Mouse (Mus musculus) hindbrain, embryonic 14.5 days (tissue): Measurements from ENCODE around the gene Ly6g6e. TPM values are rescaled to one million over a fixed set of nuclear protein-coding genes. Genes with fewer than 3 reads are reported as not detected.
"Not testable (repeated sequence)": the region's sequence is repeated elsewhere in the genome, so short reads cannot be mapped to it uniquely, and the experiment has no call there.

Experiments used
- ATAC-seq: fragments of 200-750 bp; cut with Nextera tagmentation; 2 replicates; pipeline ENCODE4 v1.8.0; 2017; ENCODE audit warnings: moderate number of reproducible peaks, mild to moderate bottlenecking, moderate TSS enrichment, moderate library complexity; ENCODE audit not compliant: low FRiP score
- DNase-seq: peaks from one replicate; pipeline ENCODE4 v3.0.0-alpha.2; 2015; ENCODE audit warnings: low spot score
- H3K27ac ChIP-seq: fragments of 300-500 bp; sonication (generic); 2 replicates; pipeline ENCODE4 v1.5.1; 2014; ENCODE audit warnings: mild to moderate bottlenecking, moderate library complexity
- H3K27me3 ChIP-seq: fragments of 300-500 bp; sonication (generic); 2 replicates; pipeline ENCODE4 v1.6.1; 2014; ENCODE audit warnings: mild to moderate bottlenecking, low read length, mixed read lengths; ENCODE audit not compliant: control insufficient read depth, insufficient read depth
- H3K36me3 ChIP-seq: fragments of 300-500 bp; sonication (generic); replicated peaks from 2 replicates; pipeline ENCODE4 v1.6.1; 2014; ENCODE audit not compliant: control insufficient read depth, insufficient read depth
- H3K4me1 ChIP-seq: fragments of 300-500 bp; sonication (generic); replicated peaks from 2 replicates; pipeline ENCODE4 v1.6.1; 2014; ENCODE audit warnings: antibody characterized with exemption, low read length, mixed read lengths; ENCODE audit not compliant: control insufficient read depth, insufficient read depth
- H3K4me2 ChIP-seq: fragments of 300-500 bp; sonication (generic); replicated peaks from 2 replicates; pipeline ENCODE4 v1.6.1; 2014; ENCODE audit warnings: mild to moderate bottlenecking, moderate library complexity
- H3K4me3 ChIP-seq: fragments of 300-500 bp; sonication (generic); replicated peaks from 2 replicates; pipeline ENCODE4 v1.5.1; 2014; ENCODE audit warnings: mild to moderate bottlenecking, low read length
- H3K9ac ChIP-seq: fragments of 300-500 bp; sonication (generic); 2 replicates; pipeline ENCODE4 v1.6.1; 2014
- H3K9me3 ChIP-seq: fragments of 300-500 bp; sonication (generic); 2 replicates; pipeline ENCODE4 v1.6.1; 2016; ENCODE audit warnings: low read length; ENCODE audit not compliant: control insufficient read depth
- WGBS: fragments of 180-500 bp; shearing (Covaris S2); extraction: QIAGEN DNeasy Blood & Tissue Kit; methylation state at CpG from one replicate; pipeline ENCODE4 v1.1.7; 2014; 5-methylcytosine and 5-hydroxymethylcytosine counted together
- polyA plus RNA-seq: library from polyadenylated mRNA; unstranded; fragments of >200 nt; fragmentation: Nextera tagmentation; extraction: Ambion mirVana; gene quantifications from 2 replicates; pipeline ENCODE4 v1.2.1, GENCODE M21; 2014

Ly6g6e gene
- not detected in 2 replicates for polyA plus RNA-seq

DNA sequence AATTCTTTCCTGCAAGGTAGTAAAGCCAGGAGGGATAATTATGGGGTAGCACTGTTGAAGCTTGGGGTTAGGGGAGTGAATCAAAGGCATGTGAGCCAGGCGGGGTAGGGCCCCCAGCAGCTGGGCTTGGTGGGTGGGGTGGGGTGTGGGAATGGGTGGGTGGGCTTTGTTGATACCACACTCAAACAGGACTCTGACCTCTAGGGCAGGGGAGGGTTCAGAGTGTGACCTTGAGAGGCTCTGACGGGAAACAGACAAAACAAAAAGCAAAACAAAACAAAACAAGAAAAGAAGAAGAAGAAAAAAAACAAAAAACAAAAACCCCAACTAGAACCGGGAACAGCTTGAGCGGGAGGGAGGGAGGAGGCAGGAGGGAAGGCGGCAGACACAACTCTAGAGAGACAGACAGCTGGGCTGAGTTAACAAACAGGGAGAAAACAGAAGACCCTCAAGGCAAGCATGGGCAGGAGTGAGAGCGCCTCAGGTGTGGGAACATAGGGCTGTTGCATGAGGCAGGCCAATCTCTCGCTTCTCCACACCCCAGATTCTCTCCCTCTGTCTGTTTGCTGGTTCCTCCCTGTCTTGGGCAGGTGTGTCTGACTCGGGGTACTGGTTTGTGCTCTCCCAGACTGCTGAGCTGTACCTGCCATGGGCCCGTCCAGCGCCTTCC, at the start of gene Ly6g6e:
Gene Ly6g6e, plus strand, starts transcription at position 396 of the 670 bp plus-strand sequence.
- no peak within 1 kb of the TSS; the same call in 1 of the 2 replicates for H3K9ac ChIP-seq
- H3K4me3 ChIP-seq: peak within 1 kb of the TSS; percentile 6; the same call in 1 of the 2 replicates
- H3K36me3 ChIP-seq: no peaks in the 10 kb centered on the region
- no peaks in the 10 kb centered on the region for H3K27me3 ChIP-seq
- no peak for DNase-seq
- no peak for ATAC-seq
- peak within 1 kb of the TSS; percentile 38 for H3K4me2 ChIP-seq
- no peaks in the 10 kb centered on the region for H3K9me3 ChIP-seq
- 42% methylated on average over 10 of the region's 10 CpGs for WGBS
- no peak within 1 kb of the TSS for H3K27ac ChIP-seq
- H3K4me1 ChIP-seq: 0 out of 2 replicates have a peak, but pooled peaks cover 5% of the 10 kb centered on the region

- WGBS: 24% methylated on average over 13 of the region's 13 CpGs
- H3K4me2 ChIP-seq: 0 out of 2 replicates have a peak within 1 kb of the TSS, but pooled peaks have one; percentile 2
These were observed 49.2 kb upstream of the Ly6g6e start, which contains the start of gene Sapcd1 for GRCm38 (mm10) chr17:35027277-35028068. Sapcd1 (minus strand) TSS chr17:35028016.

DNA sequence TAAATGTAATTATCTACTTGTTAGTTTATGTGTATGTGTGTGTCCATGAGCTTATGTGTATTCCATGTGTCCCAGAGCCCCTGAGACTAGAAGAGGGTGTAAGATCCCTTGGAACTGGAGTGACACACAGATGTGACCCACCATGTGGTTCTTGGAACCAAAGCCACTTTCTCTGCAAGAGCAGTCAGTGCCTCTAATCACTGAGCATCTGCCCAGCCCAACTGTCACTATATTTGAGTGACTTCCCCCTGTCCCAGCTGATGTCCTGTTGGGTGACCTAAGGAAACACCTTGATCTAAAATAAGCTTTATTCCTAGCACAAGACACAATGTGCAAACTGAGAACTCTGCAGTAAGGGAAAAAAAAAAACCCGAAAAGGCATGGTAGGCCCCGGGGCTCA, 48.4 kb upstream of the Ly6g6e start:
- peak overlapping the region; percentile 26; the same call in 1 of the 2 replicates for H3K27ac ChIP-seq
- H3K4me3 ChIP-seq: no peak overlapping the region
- 90% methylated on average over 2 of the region's 2 CpGs for WGBS
- no peak for DNase-seq
- H3K36me3 ChIP-seq: no peaks in the 10 kb centered on the region
- H3K9ac ChIP-seq: no peak overlapping the region
- no peaks in the 10 kb centered on the region for H3K9me3 ChIP-seq
- no peaks in the 10 kb centered on the region for H3K27me3 ChIP-seq
- ATAC-seq: no peak
- H3K4me1 ChIP-seq: peaks cover 7% of the 10 kb centered on the region
- no peak overlapping the region for H3K4me2 ChIP-seq

More at GRCm38 (mm10) chr17:35027277-35028068, 49.2 kb upstream of the Ly6g6e start, which contains the start of gene Sapcd1:
- Histone ChIP-seq H3K4me3 (no peak within 1 kb of the TSS), H3K9me3 (no peaks in the 10 kb centered on the region), H3K27ac (peak within 1 kb of the TSS; percentile 54), H3K36me3 (no peaks in the 10 kb centered on the region), H3K4me1 (peaks cover 7% of the 10 kb centered on the region), H3K27me3 (no peaks in the 10 kb centered on the region), H3K9ac (no peak within 1 kb of the TSS)
- DNase-seq (peak; percentile 35), ATAC-seq (peak; percentile 51; the same call in 1 of the 2 replicates)

- Histone ChIP-seq H3K4me1 (peaks cover 7% of the 10 kb centered on the region), H3K4me2 (peak overlapping the region; percentile 44), H3K27me3 (no peaks in the 10 kb centered on the region), H3K9me3 (no peaks in the 10 kb centered on the region), H3K9ac (peak overlapping the region; percentile 32; the same call in 1 of the 2 replicates), H3K27ac (no peak overlapping the region), H3K36me3 (no peaks in the 10 kb centered on the region), H3K4me3 (no peak overlapping the region; the same call in 1 of the 2 replicates)
- ATAC-seq (no peak), DNase-seq (peak; percentile 51)
- 26% methylated on average over 19 of the region's 19 CpGs for WGBS
These were observed 46.8 kb upstream of the Ly6g6e start for GRCm38 (mm10) chr17:35029691-35030532.

DNA sequence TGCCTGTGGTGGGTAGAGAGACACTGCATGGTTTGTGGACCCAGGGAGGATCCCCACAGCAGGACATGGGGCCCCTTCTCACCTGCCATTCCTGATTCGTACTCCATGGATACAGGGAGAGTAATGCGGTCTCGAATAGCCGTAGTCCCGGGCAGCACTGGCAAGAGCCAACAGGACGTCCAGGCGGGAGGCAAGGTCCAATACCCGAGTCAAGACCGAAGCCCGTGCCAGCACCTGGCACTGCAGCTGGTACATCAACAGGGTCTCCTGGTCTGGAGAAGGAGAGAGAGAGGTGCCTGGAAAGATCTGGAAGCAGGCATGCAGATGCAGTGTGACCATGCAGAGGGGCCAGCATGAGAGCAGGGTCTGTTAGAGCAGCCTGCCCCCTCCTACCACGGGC, 45.4 kb upstream of the Ly6g6e start:
- Histone ChIP-seq H3K9me3 (no peaks in the 10 kb centered on the region), H3K4me2 (no peak overlapping the region), H3K4me3 (no peak overlapping the region), H3K9ac (no peak overlapping the region), H3K4me1 (peaks cover 7% of the 10 kb centered on the region), H3K27ac (no peak overlapping the region), H3K36me3 (no peaks in the 10 kb centered on the region), H3K27me3 (no peaks in the 10 kb centered on the region)
- 88% methylated on average over 11 of the region's 11 CpGs for WGBS
- no peak for DNase-seq
- no peak for ATAC-seq

DNA sequence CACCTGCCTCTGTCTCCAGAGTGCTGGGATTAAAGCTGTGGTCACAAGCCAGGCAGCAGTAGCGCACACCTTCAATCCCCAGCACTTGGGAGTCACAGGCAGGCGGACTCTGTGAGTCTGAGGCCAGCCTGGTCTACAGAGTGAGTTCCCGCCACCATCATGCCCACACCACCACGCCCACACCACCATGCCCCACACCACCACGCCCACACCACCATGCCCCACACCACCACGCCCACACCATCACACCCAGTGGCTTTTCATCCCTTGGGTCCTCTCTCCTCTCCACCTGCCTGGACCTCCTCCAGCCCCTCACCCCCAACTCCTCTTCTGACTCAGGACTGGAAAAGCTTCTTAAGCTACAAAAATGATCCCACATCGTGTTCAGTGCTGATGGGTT, 44.8 kb upstream of the Ly6g6e start:
- H3K4me3 ChIP-seq: no peak overlapping the region
- DNase-seq (no peak), ATAC-seq (no peak)
- H3K9ac ChIP-seq: no peak overlapping the region
- no peaks in the 10 kb centered on the region for H3K9me3 ChIP-seq
- 93% methylated on average over 7 of the region's 7 CpGs for WGBS
- H3K27me3 ChIP-seq: no peaks in the 10 kb centered on the region
- no peaks in the 10 kb centered on the region for H3K36me3 ChIP-seq
- peaks cover 7% of the 10 kb centered on the region for H3K4me1 ChIP-seq
- H3K27ac ChIP-seq: no peak overlapping the region
- no peak overlapping the region for H3K4me2 ChIP-seq

DNA sequence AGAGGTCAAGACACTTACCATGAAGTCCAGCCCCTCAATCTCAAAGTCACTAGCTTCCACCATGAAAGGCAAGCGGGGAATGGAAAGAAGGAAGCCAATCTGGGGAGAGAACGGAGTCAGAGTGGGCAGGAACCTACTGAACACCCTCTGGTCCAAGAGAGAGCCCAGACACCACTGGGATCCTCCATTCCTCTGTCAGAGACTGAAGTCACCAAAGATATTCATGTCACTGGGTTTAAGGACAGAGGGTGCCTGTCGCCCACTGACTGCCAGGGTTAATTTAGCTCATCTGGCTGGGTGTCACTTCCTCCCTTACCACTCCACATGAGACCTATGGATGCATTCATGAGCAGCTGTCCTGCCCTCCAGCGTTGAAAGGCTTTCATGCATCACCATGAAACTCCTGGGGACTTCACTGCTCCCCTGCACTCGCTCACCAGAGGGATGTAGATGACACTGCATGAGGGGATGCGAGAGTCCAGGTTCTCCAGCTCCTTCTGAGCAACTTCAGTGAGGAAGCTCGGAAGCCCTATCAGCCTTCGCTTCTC, 44.3 kb upstream of the Ly6g6e start:
- Histone ChIP-seq H3K9me3 (no peaks in the 10 kb centered on the region), H3K36me3 (no peaks in the 10 kb centered on the region), H3K4me3 (no peak overlapping the region), H3K4me2 (no peak overlapping the region), H3K27ac (no peak overlapping the region), H3K4me1 (peaks cover 6% of the 10 kb centered on the region), H3K9ac (no peak overlapping the region), H3K27me3 (no peaks in the 10 kb centered on the region)
- DNase-seq: no peak
- no peak for ATAC-seq
- 71% methylated on average over 8 of the region's 8 CpGs for WGBS

GRCm38 (mm10) chr17:35033703-35034102, 43.0 kb upstream of the Ly6g6e start:
- DNase-seq, H3K9me3 ChIP-seq, H3K4me2 ChIP-seq, H3K4me3 ChIP-seq, H3K36me3 ChIP-seq, H3K9ac ChIP-seq, H3K4me1 ChIP-seq, ATAC-seq, H3K27me3 ChIP-seq, H3K27ac ChIP-seq: not testable (repeated sequence)
- 82% methylated on average over 1 of the region's 1 CpGs for WGBS
